Mouse (Mus musculus) spleen, adult 2 months (tissue): ENCODE measurements at regions not wholly inside any gene's neighbourhood (a gene's known extent, or its start where the extent isn't known, plus 50 kb on each side); places are given as distances from the start of the nearest gene placed in this dataset.

ENCODE experiments used
- DNase-seq, 2 experiments: peaks; one replicate each; pipeline versions ENCODE4 v3.0.0 to v3.0.0-alpha.2; 2012 to 2021; ENCODE audit warnings: low spot score in 2 of 2, low read depth in 1 of 2
- H3K27ac ChIP-seq: fragments of 200-500 bp; 2 replicates; pipeline ENCODE4 v1.5.1; 2012; ENCODE audit warnings: low read length, inconsistent platforms; ENCODE audit not compliant: insufficient read depth
- H3K27me3 ChIP-seq: fragments of 200-500 bp; 2 replicates; pipeline ENCODE4 v1.6.1; 2012; ENCODE audit warnings: mild to moderate bottlenecking, moderate library complexity, low read length, inconsistent platforms; ENCODE audit not compliant: control insufficient read depth, insufficient read depth
- H3K36me3 ChIP-seq: fragments of 200-500 bp; 2 replicates; pipeline ENCODE4 v1.6.1; 2012; ENCODE audit warnings: mild to moderate bottlenecking, low read length, inconsistent platforms; ENCODE audit not compliant: control insufficient read depth, insufficient read depth
- H3K4me1 ChIP-seq: fragments of 200-500 bp; 2 replicates; pipeline ENCODE4 v1.6.1; 2011; ENCODE audit warnings: inconsistent platforms; ENCODE audit not compliant: control insufficient read depth, insufficient read depth, insufficient read length
- H3K4me3 ChIP-seq: fragments of 200-500 bp; 2 replicates; pipeline ENCODE4 v1.5.1; 2011; ENCODE audit warnings: mild to moderate bottlenecking, inconsistent platforms; ENCODE audit not compliant: insufficient read depth, insufficient read length; ENCODE audit errors: extremely low read depth
- CTCF ChIP-seq: fragments of 200-500 bp; IDR thresholded peaks from 2 replicates; pipeline ENCODE4 v1.5.1; 2011; ENCODE audit warnings: mild to moderate bottlenecking, inconsistent platforms; ENCODE audit not compliant: insufficient read depth, insufficient read length, insufficient replicate concordance; ENCODE audit errors: extremely low read depth
- POLR2A ChIP-seq: fragments of 200-500 bp; IDR thresholded peaks from 2 replicates; pipeline ENCODE4 v1.6.1; 2011; ENCODE audit warnings: low read depth, low read length, inconsistent platforms
- WGBS: fragments of 180-500 bp; shearing (Covaris S2); methylation state at CpG from one replicate; pipeline ENCODE4 v1.1.7; 2018; 5-methylcytosine and 5-hydroxymethylcytosine counted together

DNA sequence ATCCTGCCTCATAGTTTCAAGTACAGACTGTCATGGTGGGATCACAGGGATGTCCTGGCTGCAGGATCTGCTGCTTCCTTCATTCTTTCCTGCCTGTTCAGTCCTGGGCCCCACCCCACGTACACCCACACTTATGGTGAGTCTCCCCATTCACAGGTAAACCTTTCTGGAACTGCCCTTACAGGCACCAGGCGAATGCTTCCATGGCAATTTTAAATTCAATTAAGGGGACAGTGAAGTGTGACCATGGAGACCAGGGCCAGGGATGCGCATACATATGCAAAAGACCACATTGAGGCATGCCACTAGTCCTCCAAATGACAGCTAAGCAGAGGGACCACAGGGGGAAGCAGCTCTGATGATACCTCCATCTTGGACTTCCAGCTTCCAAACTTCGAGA lies 89.3 kb downstream of the Cxcl12 start:
- no peak overlapping the region for H3K4me3 ChIP-seq
- 87% methylated on average over 4 of the region's 4 CpGs for WGBS
- no peaks in the 10 kb centered on the region for H3K36me3 ChIP-seq
- no peaks in the 10 kb centered on the region for H3K27me3 ChIP-seq
- DNase-seq, result no peak
- H3K4me1 ChIP-seq, result no peaks in the 10 kb centered on the region
- H3K27ac ChIP-seq, result no peak overlapping the region
- TF ChIP-seq POLR2A (no peak), CTCF (no peak)

DNA sequence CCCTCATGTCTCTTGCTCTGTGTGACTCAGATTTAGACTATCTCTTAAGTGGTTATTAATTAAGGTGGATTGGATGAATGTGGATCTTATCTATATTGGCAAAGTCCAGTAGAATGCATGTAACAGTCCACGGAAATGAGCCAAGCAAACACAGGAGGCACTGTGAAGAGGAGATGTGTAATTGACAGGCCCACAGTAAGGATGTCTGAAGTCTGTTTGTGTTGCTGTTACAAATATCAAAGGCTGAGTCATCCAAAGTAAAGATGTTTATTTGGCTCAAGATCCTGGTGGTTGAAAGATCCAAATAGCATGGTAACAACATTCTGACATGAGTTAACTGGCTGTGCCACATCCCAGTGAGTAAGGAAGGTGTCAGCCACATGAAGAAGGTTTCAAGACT lies 99.6 kb downstream of the Cxcl12 start:
- TF ChIP-seq POLR2A (no peak), CTCF (no peak)
- Histone ChIP-seq H3K4me3 (no peak overlapping the region), H3K27ac (no peak overlapping the region), H3K36me3 (no peaks in the 10 kb centered on the region), H3K4me1 (peaks cover 11% of the 10 kb centered on the region; the same call in 1 of the 2 replicates), H3K27me3 (no peaks in the 10 kb centered on the region)
- DNase-seq, result no peak
- 66% methylated on average over 1 of the region's 1 CpGs for WGBS

DNA sequence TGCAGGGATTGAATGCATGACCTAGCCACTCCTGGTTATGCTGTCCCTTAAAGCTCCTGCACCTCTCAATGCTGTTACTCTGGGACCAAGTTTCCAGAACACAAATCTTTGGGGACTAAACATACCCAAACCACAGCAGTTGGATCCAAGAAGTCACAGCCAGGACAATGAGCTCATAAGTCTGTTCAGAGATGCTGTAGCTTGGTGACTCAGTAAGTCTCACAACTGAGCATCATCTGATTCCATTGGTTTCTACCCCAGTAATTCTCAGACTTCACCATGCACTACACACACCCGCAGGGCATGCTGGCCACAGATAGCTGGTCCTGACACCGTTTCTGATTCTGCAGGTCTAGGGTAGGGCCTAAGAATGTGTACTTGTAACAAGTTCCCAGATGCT lies 100.0 kb downstream of the Cxcl12 start:
- Histone ChIP-seq H3K4me3 (no peak overlapping the region), H3K27ac (no peak overlapping the region), H3K36me3 (no peaks in the 10 kb centered on the region), H3K4me1 (peaks cover 11% of the 10 kb centered on the region; the same call in 1 of the 2 replicates), H3K27me3 (no peaks in the 10 kb centered on the region)
- DNase-seq, result no peak
- 81% methylated on average over 2 of the region's 2 CpGs for WGBS
- TF ChIP-seq POLR2A (no peak), CTCF (no peak)

DNA sequence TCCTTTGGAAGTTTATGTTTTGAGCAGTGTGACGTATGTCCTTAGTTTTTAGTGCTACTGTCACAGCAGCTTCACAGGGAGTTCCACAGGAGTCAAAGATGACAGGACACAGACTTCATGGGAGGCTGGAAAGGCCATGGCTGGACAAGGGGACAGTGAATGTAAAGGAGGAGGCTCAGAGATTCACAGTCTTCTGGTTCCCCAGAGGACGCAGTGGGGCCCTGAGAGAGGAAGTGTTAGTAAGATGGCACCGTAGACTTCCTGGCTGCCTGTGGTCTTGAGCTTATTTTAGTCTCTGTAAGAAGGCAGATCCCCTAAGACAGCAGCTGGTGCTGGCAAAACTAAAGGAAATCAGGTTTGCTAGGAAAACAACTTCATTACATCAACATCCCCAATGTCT lies 101.9 kb downstream of the Cxcl12 start:
- peaks cover 11% of the 10 kb centered on the region; the same call in 1 of the 2 replicates for H3K4me1 ChIP-seq
- 28% methylated on average over 3 of the region's 3 CpGs for WGBS
- H3K36me3 ChIP-seq, result no peaks in the 10 kb centered on the region
- no peaks in the 10 kb centered on the region for H3K27me3 ChIP-seq
- H3K4me3 ChIP-seq, result no peak overlapping the region
- TF ChIP-seq CTCF, result no peak
- no peak for TF ChIP-seq POLR2A
- no peak overlapping the region for H3K27ac ChIP-seq
- DNase-seq, result no peak

DNA sequence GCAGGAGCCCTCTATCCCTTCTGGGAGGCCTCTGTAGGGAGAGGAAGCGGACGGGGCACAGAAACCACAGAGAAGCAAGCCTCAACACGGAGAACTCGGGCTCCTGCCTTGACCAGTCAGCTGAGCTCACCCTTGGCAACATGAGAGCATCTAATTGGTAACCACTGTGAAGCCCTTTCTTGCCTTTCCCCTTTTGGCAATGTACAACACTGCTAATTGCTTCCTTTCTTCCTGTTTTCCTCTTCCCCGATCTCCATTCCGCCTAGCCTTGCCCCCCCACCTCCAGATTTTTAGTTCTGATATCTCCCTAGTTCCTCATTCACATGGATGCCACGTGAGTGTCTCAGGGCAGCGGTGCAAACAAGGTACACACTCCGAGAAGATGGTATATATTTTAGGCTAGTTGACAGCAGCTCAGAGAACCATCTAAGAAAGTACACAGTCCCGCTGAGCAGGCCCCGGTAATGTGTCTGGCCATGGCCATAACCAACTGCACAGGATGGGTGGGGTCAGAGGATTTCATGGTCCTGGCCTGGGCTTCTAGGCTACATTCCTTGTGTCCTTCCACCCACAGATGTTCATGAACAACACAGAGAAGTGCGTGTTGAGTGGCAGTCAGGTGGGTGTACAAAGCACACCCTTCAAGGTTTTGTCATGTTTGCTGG lies 103.4 kb downstream of the Cxcl12 start:
- 23% methylated on average over 12 of the region's 12 CpGs for WGBS
- Histone ChIP-seq H3K27ac (no peak overlapping the region), H3K36me3 (no peaks in the 10 kb centered on the region), H3K4me3 (no peak overlapping the region), H3K4me1 (peaks cover 11% of the 10 kb centered on the region; the same call in 1 of the 2 replicates), H3K27me3 (no peaks in the 10 kb centered on the region)
- TF ChIP-seq POLR2A, result no peak
- TF ChIP-seq CTCF, result no peak
- no peak for DNase-seq

DNA sequence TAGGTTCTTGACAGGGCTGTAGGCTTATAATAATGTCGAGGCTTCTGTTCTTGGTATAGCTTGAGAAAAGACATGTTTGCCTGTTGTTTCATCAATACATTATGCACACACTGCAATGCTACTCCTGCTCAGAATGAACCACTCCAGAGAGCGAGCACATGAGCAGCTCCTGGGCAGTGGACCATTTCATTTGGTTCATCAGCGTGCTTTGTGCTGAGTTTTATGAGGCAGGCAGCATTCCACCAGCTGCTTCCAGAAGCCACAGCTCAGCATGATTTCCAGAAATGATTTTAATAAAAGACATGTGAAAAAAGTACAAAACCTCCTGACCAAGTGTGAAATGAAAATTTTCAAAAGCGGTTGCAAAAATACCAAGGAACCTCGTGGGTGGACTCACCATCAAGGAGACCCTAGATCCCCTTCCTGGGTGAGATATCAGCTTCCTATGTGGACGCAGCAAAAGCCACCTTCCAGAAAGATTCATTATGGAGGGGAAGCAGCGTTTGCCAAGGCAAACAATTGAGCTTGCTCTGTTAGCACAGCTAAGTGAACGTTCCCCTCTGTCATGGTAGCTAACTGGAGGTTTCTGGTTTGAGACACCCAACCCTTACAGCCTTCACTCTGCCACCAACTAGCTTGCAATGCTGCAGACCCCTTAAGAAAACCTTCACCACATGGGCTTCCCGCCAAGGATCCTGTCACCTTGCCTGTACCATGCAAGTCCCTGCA lies 104.1 kb downstream of the Cxcl12 start:
- TF ChIP-seq CTCF (no peak), POLR2A (no peak)
- Histone ChIP-seq H3K4me3 (no peak overlapping the region), H3K27ac (no peak overlapping the region), H3K27me3 (no peaks in the 10 kb centered on the region), H3K4me1 (peaks cover 11% of the 10 kb centered on the region; the same call in 1 of the 2 replicates), H3K36me3 (no peaks in the 10 kb centered on the region)
- no peak for DNase-seq
- WGBS, result 74% methylated on average over 9 of the region's 9 CpGs

DNA sequence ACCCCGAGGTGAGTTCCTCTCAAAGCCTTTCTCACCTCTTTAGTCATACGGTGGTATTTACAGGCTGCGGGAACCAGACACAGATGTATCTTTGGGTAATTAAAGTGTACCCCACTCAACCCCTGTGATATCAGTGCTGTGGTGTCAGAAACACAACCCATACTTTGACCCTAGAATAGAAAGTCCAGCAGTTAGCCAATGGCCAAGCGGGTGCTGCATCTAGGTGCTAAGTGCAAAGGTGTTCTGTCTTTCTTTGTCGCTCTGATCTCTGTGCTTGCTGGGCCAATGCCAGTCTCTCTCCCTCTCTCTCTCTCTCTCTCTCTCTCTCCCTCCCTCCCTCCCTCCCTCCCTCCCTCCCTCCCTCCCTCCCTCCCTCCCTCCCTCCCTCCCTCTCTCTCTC lies 107.6 kb downstream of the Cxcl12 start:
- H3K27me3 ChIP-seq, result no peaks in the 10 kb centered on the region
- no peak for DNase-seq
- H3K4me3 ChIP-seq, result no peak overlapping the region
- no peak for TF ChIP-seq CTCF
- TF ChIP-seq POLR2A, result no peak
- H3K36me3 ChIP-seq, result no peaks in the 10 kb centered on the region
- WGBS, result 91% methylated on average over 5 of the region's 5 CpGs
- no peak overlapping the region for H3K27ac ChIP-seq
- peaks cover 7% of the 10 kb centered on the region; the same call in 1 of the 2 replicates for H3K4me1 ChIP-seq
